Mouse (Mus musculus) ES-Bruce4 (cell line): Measurements from ENCODE around the gene Cnpy1.

Source experiments
- CTCF ChIP-seq: IDR thresholded peaks from one replicate; pipeline ENCODE4 v1.8.1; 2011; ENCODE audit warnings: low read depth, low read length
- EP300 ChIP-seq: IDR thresholded peaks from 2 replicates; pipeline ENCODE4 v1.6.1; 2011; ENCODE audit warnings: low read depth, low read length; ENCODE audit not compliant: insufficient read depth
- POLR2A ChIP-seq: IDR thresholded peaks from one replicate; pipeline ENCODE4 v1.8.1; 2011; ENCODE audit warnings: low read length; ENCODE audit not compliant: insufficient read depth

- no peak for TF ChIP-seq CTCF
- TF ChIP-seq POLR2A, result no peak
- TF ChIP-seq EP300, result no peak
These were observed 32.2 kb downstream of the Cnpy1 start for GRCm38 (mm10) chr5:28213441-28213840.
